Mouse (Mus musculus) urinary bladder, postnatal 14 days (tissue): ENCODE measurements around the gene Shkbp1.

Source experiments
- DNase-seq: peaks from one replicate; pipeline ENCODE4 v3.0.0; 2021; ENCODE audit warnings: low spot score

The Shkbp1 gene

DNA sequence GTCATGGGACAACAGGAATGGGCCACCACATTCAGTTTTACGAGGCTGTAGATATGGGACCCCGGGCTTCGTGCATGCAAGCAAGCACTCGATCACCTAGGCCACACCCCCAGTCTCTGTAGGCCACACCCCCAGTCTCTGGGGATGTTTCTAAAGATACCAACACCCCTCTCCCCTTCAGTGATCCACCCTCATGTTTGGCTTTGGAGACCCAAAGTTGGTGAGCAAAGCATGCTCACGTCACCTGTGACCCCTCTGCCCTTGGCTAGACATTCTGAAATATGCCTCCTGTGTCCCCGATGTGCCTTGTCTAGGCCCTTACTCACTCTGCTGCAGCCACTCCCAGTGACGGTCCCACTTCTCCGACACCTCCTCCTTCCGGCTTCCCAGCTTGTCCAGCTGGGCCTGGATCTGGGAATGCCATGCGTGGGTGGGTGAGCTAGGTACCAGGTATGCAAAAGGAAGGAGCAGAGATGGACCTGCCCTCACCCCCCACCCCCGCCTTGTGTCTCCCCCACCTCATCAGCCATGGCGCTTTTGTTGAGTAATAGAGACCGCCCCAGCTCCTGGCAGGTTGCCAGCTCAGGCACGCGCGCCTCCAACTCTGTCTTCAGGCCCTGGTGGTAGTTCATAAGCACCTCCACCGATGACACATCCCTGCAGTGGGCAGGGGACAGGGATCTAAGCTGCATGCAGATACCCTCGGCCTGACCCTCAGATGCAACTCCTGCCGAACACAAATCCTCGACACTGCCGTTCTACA lies 10.4 kb upstream of the Shkbp1 start:
- no peak for DNase-seq

DNA sequence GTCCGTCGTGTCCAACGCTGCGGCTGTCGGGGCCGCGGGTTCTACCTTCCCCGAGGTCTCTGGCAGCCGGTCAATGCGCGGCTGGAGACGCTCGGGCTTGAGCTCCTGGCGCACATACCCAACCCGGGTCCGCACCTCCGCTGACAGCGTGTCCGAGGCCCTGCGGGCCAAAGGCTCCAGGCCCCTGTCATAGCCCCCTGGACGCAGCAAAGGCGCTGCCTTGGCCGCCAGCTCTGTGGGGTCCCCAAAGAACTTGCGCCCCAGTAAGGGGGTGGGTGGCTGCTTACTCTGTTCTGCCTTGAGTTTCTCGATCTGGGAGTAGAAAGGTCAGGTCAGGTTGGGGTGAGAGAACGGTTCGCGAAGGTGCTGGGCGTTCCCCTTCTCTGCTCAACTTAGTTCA lies 8.6 kb upstream of the Shkbp1 start:
- no peak for DNase-seq

DNA sequence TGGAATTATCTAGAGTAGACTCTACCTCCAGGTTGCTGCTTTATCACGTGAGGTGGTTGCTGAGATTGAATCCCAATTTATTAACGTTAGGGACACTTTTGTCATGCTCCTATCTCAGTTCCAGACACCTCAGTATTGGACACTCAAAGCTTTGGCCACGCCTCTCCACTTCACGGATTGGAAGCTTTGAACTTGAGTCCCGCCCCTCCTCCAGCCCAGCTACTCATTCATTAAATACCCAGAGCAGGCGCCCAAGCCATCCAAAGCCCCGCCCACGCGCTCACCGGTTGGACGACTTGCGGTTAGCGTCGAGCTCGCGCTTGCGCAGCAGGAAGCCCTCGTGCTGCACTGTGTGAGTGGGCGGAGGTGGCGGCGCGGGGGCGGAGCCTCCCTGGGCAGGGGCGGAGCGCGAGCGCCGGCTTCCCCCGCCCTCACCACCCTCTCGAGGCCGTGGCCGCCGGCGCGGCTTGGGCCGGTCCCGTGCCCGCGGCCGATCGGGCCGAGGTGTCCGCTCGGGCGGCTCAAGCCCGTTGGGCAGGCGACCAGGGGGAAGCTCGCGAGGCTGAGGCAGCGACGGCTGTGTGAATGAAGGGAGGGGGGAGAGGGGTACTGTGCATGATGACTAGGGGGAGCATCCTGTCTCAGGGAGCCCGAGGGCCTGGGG lies 5.6 kb upstream of the Shkbp1 start:
- DNase-seq, result peak; percentile 100

DNA sequence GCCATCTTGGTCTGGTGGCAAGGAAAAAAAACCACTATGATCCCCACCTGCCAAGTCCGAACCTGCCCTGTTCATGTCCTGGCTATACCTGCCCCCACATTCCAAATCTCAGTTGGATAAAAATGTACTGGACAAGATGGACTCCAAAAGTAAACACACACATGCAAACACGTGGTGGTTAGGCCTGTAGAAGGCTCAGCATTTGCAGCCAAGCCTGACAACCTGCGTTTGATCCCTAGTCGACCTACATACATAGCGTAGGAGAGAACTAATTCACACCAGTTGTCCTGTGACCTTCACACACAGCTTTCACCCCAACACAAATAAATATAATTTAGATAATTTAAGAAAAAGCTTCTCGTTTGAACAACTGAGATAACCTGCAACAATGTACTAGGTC lies 4.9 kb upstream of the Shkbp1 start:
- no peak for DNase-seq

DNA sequence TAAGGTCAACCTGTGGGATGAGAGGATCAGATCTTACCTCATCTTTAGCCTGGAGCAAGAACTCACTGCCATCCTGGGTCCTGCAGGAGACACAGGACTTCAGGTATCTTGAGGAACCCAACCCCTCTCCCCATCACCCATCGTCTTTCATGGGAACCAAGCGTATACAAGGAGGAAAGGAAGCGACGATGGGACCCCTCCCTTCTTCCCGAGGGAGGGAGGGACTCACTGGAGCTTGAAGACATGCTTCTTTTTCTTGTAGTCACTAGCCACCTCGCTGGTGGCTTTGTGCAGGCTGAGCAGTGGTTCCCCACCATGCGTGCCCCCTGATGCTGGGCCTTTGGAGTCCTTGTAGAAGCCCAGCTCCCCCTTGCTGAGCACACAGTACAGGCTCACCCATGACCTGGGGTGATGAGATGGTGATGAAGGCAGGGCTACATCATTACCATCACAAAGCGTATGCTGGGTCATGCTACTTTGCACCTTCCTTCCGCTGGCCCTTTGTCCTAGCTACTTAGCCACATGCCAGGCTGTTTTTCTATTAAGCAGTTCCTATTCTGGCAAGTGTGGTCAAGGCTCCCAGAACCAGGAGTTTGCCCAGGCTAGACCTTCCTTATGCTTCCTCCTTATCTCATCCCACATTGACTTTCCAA lies 4.0 kb upstream of the Shkbp1 start:
- no peak for DNase-seq

DNA sequence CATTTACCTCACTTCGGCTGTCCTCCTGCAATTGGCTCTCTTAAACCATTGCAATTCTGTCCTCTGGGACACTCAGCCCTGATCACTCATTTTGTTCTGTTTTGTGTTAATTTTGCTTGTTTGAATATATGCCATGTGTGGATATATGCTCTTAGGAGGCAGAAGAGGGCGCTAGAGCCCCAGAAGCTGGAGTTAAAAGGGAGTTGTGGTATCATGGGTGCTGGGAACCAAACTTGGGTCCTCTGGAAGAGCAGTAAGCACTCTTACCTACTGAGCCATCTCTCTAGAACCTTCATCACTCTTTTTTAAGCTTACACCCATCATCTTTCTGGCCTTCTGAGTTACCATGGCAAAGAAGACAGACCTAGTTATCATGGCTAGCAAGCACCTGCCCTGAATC lies 3.3 kb upstream of the Shkbp1 start:
- no peak for DNase-seq

DNA sequence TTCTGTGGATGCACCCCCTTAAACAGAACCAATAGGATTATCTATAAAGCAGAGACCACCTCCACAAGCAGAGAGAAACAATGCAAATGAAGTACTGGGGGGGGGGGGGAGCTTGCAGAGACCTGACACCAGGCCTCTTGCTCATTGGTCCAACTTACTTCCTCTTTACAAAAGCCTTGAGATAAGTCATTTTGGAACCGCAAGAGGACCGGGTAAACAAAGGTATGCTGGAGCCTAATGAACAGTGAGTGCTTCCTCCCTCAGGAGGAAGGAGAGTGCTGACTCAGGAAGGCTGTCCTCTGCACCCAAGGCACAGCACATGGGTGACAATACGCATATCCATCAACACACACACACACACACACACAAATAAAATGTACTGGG lies 1.8 kb upstream of the Shkbp1 start:
- DNase-seq, result no peak

DNA sequence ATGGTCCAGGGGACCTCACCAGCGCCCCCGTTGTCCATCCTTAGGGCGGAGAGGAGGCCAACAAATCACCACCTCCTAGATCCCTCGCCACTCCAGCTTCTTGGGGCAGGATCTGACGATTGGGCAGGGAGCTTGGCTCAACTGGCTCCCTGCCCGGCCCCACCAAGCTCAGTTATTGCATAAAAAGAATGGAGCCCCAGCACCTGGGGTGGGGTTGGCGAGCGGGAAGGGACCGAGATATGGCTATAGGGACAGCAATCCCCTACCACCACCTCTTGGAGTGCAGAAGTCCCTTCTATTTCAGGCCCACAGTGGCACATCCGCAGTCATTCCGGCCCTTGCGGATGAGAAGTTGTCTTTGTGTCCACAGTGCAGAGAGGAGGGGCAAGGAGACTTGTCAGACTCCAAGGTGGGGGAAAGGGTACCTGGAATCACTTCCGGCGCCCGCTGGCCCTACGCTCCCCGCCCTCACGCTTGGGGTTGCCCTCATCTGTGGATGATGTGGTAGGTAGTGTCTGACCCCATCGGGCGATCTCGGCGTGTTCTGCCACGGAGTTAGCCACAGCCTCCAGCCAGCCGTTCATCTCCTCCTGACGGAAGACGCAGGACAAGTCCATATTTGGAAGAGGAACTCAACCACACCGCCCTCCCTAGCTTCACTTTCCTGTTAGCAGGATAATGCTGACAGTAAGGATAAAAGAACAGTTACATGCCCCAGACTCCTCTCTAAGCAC lies 1.2 kb upstream of the Shkbp1 start, which contains the start of gene Gm20479:
TSS of gene Gm20479 (minus strand) at position 559 of the 734 bp plus-strand sequence.
- peak; percentile 39 for DNase-seq

DNA sequence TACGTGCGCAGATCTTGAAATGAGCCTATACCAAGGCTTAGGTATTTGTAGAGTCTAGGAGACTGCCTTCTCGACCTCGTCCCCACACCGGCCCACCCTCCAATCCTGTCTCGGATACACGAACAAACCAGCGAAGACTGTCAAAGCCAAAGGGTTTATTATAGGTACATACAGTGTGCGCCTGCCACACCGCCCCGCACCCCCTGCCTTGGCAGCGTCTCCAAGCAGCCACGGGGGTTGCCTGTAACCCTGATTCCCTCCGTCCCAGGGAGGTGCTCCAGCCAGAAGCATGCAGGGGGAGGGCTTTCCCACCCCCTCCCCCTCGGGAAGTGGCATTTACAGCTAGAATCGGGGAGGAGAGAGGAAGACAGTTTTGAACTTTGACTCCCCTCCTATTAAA lies 429 bp upstream of the Shkbp1 start:
- DNase-seq, result peak; percentile 35

DNA sequence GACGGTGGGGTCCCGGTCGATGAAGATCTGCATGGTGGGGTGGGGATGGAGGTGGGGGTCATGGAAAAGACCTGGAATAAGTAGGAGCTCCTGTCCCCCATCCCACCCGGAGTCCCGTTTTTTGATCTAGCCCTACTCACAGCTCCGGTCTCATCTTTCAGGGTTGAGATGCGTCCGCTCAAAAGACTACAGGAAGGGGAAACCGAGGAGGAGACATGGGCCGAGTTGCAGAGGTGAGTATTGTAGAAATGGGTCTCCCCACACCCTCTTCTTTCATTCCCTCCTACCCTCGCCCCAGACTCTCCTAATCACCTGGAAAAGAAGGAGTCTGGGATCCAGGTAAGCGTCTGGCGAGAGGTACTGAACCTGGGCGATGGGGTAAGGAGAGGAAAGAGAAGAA lies 558 bp downstream of the Shkbp1 start:
- no peak for DNase-seq

DNA sequence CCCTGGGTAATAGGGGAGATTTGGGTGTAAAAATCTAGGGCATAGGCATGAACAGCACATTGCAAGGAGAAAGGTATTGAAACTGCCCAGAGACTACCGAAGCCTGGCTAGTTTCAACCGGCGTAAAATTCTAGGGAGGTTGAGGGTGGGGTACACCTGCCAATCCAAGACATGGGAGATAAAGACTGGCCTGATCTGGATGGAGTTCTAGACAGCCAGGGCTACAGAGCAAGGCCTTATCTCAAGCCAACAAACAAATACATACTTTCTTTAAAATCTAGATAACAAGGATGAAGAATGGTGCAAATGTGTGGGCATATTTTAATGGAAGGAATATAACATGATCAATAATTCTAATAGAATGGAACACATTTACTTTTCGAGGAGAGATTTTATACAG lies 1.0 kb downstream of the Shkbp1 start:
- DNase-seq, result no peak

DNA sequence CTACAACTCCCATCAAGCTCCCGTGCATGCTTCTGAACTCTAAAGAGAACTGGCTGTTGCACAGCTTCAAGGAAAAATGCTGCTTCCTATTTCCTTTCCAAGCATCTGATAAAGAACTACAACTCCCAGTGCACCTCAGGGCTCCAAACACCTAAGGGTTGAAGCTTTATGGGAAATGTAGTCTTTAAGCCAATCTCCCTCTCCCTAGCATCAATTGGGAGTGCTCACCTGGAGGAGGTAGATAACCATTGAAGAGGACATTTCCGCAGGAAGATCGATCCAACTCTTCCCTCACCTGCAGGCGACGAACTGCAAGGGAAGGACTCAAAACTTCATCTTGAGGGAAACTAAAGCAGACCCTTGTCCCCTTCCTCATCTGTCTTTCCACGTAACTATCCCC lies 1.7 kb downstream of the Shkbp1 start:
- DNase-seq, result no peak

DNA sequence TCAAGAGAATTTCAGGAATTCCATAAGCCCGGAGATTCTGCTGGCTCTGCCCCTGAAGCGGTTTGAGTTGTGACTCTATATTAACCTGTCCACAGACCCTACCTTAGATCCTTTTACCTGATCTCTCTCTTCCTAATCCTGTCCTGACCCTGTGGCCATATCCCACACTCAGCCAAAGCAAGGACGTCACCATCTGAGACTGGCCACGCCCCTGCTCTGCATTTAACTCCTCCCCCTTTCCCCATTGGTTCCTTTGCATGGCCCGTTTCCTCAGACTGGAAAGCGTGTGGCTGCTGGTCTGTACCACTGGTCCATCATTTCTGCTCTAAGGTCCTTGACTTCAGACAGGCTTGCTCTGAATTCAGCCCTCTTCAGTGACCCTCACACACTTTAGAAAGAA lies 10.4 kb downstream of the Shkbp1 start:
- no peak for DNase-seq

DNA sequence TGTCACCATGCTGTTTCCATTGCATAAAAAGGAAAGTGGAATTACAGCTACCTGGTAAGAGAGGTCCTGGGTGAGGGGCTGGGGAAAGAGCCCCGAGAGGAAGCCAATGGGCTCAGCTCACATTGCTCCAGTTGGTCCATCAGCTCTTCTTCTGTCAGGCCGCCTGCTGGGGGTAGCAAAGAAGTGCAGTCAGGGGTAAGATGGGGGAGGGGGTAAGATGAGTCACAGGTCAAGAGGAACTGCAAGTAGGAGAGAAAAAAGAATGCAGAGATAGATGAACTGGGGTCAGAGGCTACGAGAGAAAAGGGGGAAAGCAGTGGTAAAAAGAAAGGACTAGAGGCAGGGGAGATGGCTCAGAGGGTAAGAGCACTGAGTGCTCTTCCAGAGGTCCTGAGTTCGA lies 13.2 kb downstream of the Shkbp1 start:
- DNase-seq, result no peak

DNA sequence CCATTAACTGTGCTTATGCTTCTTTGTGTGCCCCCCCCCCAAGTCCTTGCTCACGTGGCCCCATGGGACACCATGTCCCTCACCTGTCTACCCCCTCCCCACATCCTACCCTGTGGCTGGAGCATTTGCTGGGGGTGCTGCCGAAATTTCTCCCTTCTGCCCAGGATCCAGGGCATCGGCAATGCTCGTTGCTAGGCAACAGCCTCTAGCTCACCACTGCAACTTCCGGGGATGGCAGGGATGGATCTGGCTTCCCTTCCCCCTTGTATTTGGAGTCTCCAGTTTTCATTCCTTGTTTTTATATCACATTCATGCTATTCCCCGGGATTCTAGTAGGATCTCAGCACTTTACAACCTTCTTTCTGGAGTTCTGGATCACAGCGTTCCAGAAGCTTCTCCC lies 16.3 kb downstream of the Shkbp1 start:
- no peak for DNase-seq

DNA sequence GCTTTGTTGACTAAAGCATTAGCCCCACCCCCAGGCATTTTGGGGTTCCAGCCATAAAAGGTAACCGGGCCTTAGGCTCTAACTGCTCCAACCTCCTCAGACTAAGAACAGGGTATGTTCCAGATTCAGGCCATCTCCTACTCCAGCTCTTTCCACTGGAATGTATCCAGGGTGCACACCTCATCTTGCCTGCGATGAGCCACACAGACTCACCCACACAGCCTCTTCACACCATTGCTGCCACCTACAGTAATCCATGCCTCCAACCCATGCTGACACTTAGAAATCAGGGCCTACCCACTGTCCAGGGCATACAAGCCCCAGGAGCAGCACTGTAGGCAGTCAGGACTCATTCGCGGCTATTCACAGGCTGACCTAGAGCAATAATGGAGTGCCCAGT lies 16.7 kb downstream of the Shkbp1 start:
- no peak for DNase-seq

DNA sequence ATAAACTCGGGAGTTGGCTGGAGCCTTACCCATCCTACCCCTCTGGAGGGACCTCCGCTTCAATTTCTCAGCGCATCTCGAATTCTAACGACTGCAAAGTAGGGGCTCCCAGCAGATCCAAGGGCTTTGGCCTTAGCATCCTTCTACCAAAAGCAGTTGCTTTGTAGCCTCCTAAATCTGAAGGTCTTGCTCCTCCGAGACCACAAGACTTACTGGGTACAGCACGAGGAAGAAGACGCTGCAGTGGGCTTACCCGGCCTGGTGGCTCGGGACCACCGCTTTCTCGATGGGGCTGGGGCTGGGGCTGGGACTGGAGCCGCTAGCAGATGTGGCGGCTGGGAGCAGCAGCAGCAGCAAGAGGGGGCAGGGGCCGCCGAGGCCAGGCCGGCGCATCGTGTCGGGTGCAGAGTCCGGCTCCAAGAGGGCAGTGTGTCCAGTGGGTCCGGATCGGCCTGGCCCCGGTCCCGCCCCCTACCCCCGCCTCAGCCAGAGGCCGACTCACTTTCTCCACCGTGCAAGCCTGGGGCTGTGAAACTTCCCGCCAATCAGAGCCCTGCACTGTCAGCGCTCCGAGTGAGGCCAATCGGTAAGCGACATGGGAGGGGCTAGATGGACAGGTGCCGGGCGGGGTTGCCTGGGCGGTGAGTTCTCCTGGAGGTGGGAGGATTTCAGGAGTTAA lies 18.5 kb downstream of the Shkbp1 start, which contains the start of gene Ltbp4:
TSS of gene Ltbp4 (minus strand) at position 518 of the 679 bp plus-strand sequence.
- peak; percentile 66 for DNase-seq

DNA sequence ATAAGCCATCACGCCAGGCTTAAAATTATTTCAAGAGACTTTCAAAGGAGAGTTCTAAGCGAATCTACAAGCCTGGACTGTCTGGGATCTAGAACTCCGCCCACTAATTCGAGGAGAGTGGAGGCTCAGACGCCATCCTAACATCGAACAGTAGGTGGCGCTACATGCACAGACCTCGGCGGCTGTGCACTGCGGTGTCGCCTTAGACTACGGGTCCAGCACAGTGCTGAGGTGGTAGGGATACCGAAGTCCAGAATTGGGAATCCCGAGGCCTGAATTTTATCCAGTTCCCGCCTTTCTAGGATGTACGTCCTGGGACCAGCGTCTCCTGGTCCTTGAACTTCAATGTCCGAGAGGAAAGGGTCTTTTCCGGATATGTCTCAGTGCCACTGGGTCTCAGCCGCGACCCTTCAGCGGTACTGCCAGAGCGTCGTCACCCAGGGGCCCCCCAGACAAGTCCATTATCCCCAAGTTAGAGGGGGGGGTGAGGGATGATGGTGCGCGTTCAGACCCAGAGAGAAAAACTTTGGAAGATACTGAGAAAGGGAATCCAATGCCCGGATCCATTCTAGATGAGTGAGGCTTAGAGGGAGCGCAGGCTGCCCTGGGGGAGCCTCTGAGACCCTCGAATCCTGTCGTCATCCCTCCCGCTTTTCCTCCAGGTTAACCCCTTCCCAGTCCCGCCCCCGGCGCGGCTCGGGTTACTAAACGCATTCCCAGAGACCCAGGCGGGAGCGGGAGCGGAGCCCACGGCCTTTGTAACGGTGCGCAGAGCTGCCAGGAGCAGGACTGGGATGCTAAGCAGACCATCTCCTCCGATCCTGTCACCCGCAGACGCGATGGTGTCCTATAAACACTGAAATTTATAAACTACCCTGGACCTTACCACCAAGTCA lies 19.6 kb downstream of the Shkbp1 start:
- DNase-seq, result peak; percentile 92

DNA sequence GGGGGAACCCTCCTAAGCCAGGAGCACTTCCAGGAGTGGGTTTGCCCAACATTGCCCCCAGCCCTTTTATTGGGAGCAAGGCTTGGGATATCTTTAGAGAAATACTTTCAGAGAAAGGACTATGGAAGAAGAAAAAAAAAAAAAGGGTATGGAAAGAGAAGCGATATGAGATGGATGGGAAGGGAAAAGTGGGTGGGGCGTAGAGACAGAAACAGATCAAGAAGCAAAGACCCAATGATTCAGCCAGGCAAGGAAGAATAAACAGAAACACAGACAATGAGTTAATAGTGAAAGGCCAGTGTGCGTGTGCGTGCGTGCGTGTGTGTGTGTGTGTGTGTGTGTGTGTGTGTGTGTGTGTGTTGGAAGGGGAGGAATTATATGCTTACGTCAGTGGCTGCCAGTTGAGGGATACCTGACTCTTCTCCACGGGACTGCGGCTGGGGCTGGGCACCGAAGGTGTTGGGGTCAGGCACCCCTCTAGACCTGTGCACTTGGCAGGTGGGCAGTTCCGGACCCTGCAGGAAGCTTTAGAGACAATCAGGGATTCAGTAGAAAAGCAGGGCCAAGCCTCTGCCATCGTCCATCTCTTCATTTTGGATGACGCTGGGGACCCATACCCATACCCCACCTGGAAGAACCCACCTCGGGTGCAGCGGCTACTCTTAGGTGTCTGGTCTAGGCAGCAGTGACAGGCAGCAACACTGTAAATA lies 20.7 kb downstream of the Shkbp1 start:
- no peak for DNase-seq

DNA sequence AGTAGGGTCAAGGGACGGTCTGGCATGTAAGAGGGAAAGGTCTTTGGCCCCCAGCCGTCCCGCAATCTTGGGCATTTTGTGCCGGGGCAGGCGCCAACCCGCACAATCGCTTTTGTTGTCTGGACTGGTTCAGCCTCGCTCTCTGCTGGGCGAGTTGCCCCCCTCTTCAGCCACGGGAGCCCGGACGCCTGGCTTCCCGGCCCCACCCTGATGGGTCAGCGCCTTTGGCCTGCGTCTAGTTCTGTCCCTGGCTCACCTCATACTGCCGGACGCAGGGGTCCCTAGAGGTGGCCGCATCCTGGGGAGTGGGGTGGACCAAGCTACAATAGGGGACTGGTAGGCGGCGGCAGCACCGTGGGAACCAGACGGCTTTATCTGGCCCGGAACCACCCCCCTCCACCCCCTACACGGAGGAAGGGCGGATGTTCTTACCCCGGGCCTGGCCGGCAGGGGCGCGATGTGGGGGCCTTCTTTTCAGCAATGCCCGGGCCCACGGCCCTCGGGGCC lies 21.4 kb downstream of the Shkbp1 start:
- peak; percentile 56 for DNase-seq
